Mouse (Mus musculus) brown adipose tissue, adult 24 weeks (tissue): ENCODE measurements around the gene St5. TPM values are rescaled to one million over a fixed set of nuclear protein-coding genes. Genes with fewer than 3 reads are reported as not detected.
A peak's percentile ranks its signal among the peaks of the same experiment; 100 is the strongest.

Source experiments
- H3K27ac ChIP-seq: fragments of 200-500 bp; replicated peaks from 2 replicates; pipeline ENCODE4 v1.5.1; 2012; ENCODE audit warnings: low read depth, mild to moderate bottlenecking, low read length
- H3K4me1 ChIP-seq: fragments of 200-500 bp; 2 replicates; pipeline ENCODE4 v1.6.1; 2012; ENCODE audit warnings: low read length, mixed read lengths; ENCODE audit not compliant: control insufficient read depth, insufficient read depth, insufficient read length
- H3K4me3 ChIP-seq: fragments of 200-500 bp; 2 replicates; pipeline ENCODE4 v1.5.1; 2012; ENCODE audit warnings: low read depth, mild to moderate bottlenecking, low read length, moderate library complexity; ENCODE audit not compliant: insufficient read depth
- polyA plus RNA-seq: library from polyadenylated mRNA; stranded (reverse); fragments of >200 nt; gene quantifications from 2 replicates; pipeline ENCODE4 v1.2.4, GENCODE M21; 2012; ENCODE audit not compliant: missing spikeins, insufficient read depth, insufficient read length

The St5 gene
- polyA plus RNA-seq, 1 experiment, result 13.4 TPM

- no peak overlapping the region for H3K4me3 ChIP-seq
- H3K27ac ChIP-seq, result peak overlapping the region; percentile 23; the same call in 1 of the 2 replicates
- peaks cover 33% of the 10 kb centered on the region for H3K4me1 ChIP-seq
Measured at GRCm38 (mm10) chr7:109562676-109563075, 140.7 kb downstream of the St5 start.

GRCm38 (mm10) chr7:109562154-109562599, 141.2 kb downstream of the St5 start:
- Histone ChIP-seq H3K27ac (peak overlapping the region; percentile 23), H3K4me3 (no peak overlapping the region), H3K4me1 (peaks cover 32% of the 10 kb centered on the region)

GRCm38 (mm10) chr7:109561466-109562153, 141.8 kb downstream of the St5 start:
- peaks cover 28% of the 10 kb centered on the region for H3K4me1 ChIP-seq
- no peak overlapping the region for H3K4me3 ChIP-seq
- no peak overlapping the region for H3K27ac ChIP-seq

GRCm38 (mm10) chr7:109559536-109559935, 143.9 kb downstream of the St5 start:
- Histone ChIP-seq H3K4me1 (peaks cover 33% of the 10 kb centered on the region), H3K27ac (peak overlapping the region; percentile 53), H3K4me3 (no peak overlapping the region)

- peak overlapping the region; percentile 53 for H3K27ac ChIP-seq
Measured at GRCm38 (mm10) chr7:109546726-109547125, 156.7 kb downstream of the St5 start.

GRCm38 (mm10) chr7:109546186-109546585, 157.2 kb downstream of the St5 start:
- no peak overlapping the region for H3K4me3 ChIP-seq
- H3K27ac ChIP-seq, result peak overlapping the region; percentile 73
- peaks cover 56% of the 10 kb centered on the region for H3K4me1 ChIP-seq

More at GRCm38 (mm10) chr7:109546726-109547125, 156.7 kb downstream of the St5 start:
- Histone ChIP-seq H3K4me3 (no peak overlapping the region), H3K4me1 (peaks cover 54% of the 10 kb centered on the region)

GRCm38 (mm10) chr7:109545255-109545993, 158.0 kb downstream of the St5 start:
- peak overlapping the region; percentile 73 for H3K27ac ChIP-seq
- peaks cover 55% of the 10 kb centered on the region for H3K4me1 ChIP-seq

GRCm38 (mm10) chr7:109544792-109545191, 158.6 kb downstream of the St5 start:
- H3K27ac ChIP-seq, result peak overlapping the region; percentile 73
- no peak overlapping the region for H3K4me3 ChIP-seq
- H3K4me1 ChIP-seq, result peaks cover 53% of the 10 kb centered on the region

More at GRCm38 (mm10) chr7:109545255-109545993, 158.0 kb downstream of the St5 start:
- H3K4me3 ChIP-seq, result no peak overlapping the region

- H3K4me1 ChIP-seq, result peaks cover 48% of the 10 kb centered on the region
- no peak overlapping the region for H3K4me3 ChIP-seq
- peak overlapping the region; percentile 98 for H3K27ac ChIP-seq
Measured at GRCm38 (mm10) chr7:109542364-109542628, 161.1 kb downstream of the St5 start.

- Histone ChIP-seq H3K27ac (peak overlapping the region; percentile 98), H3K4me3 (no peak overlapping the region)
Measured at GRCm38 (mm10) chr7:109541609-109542363, 161.6 kb downstream of the St5 start.

GRCm38 (mm10) chr7:109540902-109541301, 162.5 kb downstream of the St5 start:
- no peak overlapping the region for H3K4me3 ChIP-seq
- peak overlapping the region; percentile 94 for H3K27ac ChIP-seq

More at GRCm38 (mm10) chr7:109541609-109542363, 161.6 kb downstream of the St5 start:
- H3K4me1 ChIP-seq, result peaks cover 49% of the 10 kb centered on the region

GRCm38 (mm10) chr7:109536451-109536946, 166.9 kb downstream of the St5 start:
- Histone ChIP-seq H3K27ac (peak overlapping the region; percentile 50), H3K4me1 (peaks cover 41% of the 10 kb centered on the region)

More at GRCm38 (mm10) chr7:109540902-109541301, 162.5 kb downstream of the St5 start:
- peaks cover 50% of the 10 kb centered on the region for H3K4me1 ChIP-seq

GRCm38 (mm10) chr7:109534921-109535320, 168.5 kb downstream of the St5 start:
- H3K27ac ChIP-seq, result peak overlapping the region; percentile 8; the same call in 1 of the 2 replicates
- H3K4me1 ChIP-seq, result peaks cover 36% of the 10 kb centered on the region
- H3K4me3 ChIP-seq, result no peak overlapping the region

More at GRCm38 (mm10) chr7:109536451-109536946, 166.9 kb downstream of the St5 start:
- no peak overlapping the region for H3K4me3 ChIP-seq

- H3K4me3 ChIP-seq, result no peak overlapping the region
- no peak overlapping the region for H3K27ac ChIP-seq
- H3K4me1 ChIP-seq, result peaks cover 38% of the 10 kb centered on the region
Measured at GRCm38 (mm10) chr7:109533888-109534287, 169.5 kb downstream of the St5 start.

GRCm38 (mm10) chr7:109533129-109533528, 170.3 kb downstream of the St5 start:
- H3K4me1 ChIP-seq, result peaks cover 43% of the 10 kb centered on the region
- H3K4me3 ChIP-seq, result no peak overlapping the region
- H3K27ac ChIP-seq, result no peak overlapping the region; the same call in 1 of the 2 replicates
